Mouse (Mus musculus) right cerebral cortex, postnatal 36 days (tissue): ENCODE data around the gene Mef2c.

Source experiments
- DNase-seq, 2 experiments: peaks; one replicate each; pipeline ENCODE4 v3.0.0; 2022; ENCODE audit warnings: low spot score in 2 of 2, mixed read lengths in 1 of 2

The Mef2c gene

GRCm38 (mm10) chr13:83573327-83573726 is 69.5 kb downstream of the Mef2c start:
- DNase-seq = no peak

- no peak for DNase-seq
Measured at GRCm38 (mm10) chr13:83573855-83574583, 70.2 kb downstream of the Mef2c start.

- no peak for DNase-seq
Measured at GRCm38 (mm10) chr13:83574866-83575265, 71.0 kb downstream of the Mef2c start.

GRCm38 (mm10) chr13:83579410-83579809 is 75.6 kb downstream of the Mef2c start:
- DNase-seq = no peak

- no peak for DNase-seq
Measured at GRCm38 (mm10) chr13:83580856-83581255, 77.0 kb downstream of the Mef2c start.

- no peak for DNase-seq
Measured at GRCm38 (mm10) chr13:83582564-83582963, 78.7 kb downstream of the Mef2c start.

GRCm38 (mm10) chr13:83583881-83584280 is 80.0 kb downstream of the Mef2c start:
- no peak for DNase-seq

GRCm38 (mm10) chr13:83585359-83585758 is 81.5 kb downstream of the Mef2c start:
- no peak for DNase-seq

- no peak for DNase-seq
Measured at GRCm38 (mm10) chr13:83588186-83588585, 84.4 kb downstream of the Mef2c start.

- no peak for DNase-seq
Measured at GRCm38 (mm10) chr13:83590886-83591285, 87.1 kb downstream of the Mef2c start.

- DNase-seq = no peak
Measured at GRCm38 (mm10) chr13:83595429-83595828, 91.6 kb downstream of the Mef2c start.

- no peak for DNase-seq
Measured at GRCm38 (mm10) chr13:83596989-83597738, 93.3 kb downstream of the Mef2c start.

- DNase-seq = no peak
Measured at GRCm38 (mm10) chr13:83597739-83598210, 93.9 kb downstream of the Mef2c start.

- no peak for DNase-seq
Measured at GRCm38 (mm10) chr13:83600301-83600700, 96.5 kb downstream of the Mef2c start.

- no peak for DNase-seq
Measured at GRCm38 (mm10) chr13:83601741-83602140, 97.9 kb downstream of the Mef2c start.

GRCm38 (mm10) chr13:83603373-83604265 is 99.8 kb downstream of the Mef2c start:
- no peak for DNase-seq

- no peak for DNase-seq
Measured at GRCm38 (mm10) chr13:83604320-83604719, 100.5 kb downstream of the Mef2c start.

GRCm38 (mm10) chr13:83604785-83605184 is 101.0 kb downstream of the Mef2c start:
- DNase-seq = no peak

GRCm38 (mm10) chr13:83607883-83608581 is 104.2 kb downstream of the Mef2c start:
- no peak for DNase-seq

GRCm38 (mm10) chr13:83608851-83609516 is 105.2 kb downstream of the Mef2c start:
- DNase-seq = no peak

- DNase-seq = peak; percentile 45 to 55
Measured at GRCm38 (mm10) chr13:83609517-83609878, 105.7 kb downstream of the Mef2c start.
